Mouse (Mus musculus) lung, postnatal 0 days (tissue): ENCODE results near the gene Atp6v0a1.

ENCODE experiments used
- CTCF ChIP-seq: IDR thresholded peaks from 2 replicates; pipeline ENCODE4 v1.5.1; 2016; ENCODE audit warnings: antibody characterized with exemption, mild to moderate bottlenecking
- EP300 ChIP-seq: IDR thresholded peaks from 2 replicates; pipeline ENCODE4 v1.6.1; 2016; ENCODE audit warnings: antibody characterized with exemption, mild to moderate bottlenecking, control low read depth

- no peak for TF ChIP-seq CTCF
- TF ChIP-seq EP300 = no peak
Observed at GRCm38 (mm10) chr11:101035328-101035695, 26.1 kb downstream of the Atp6v0a1 start.
